Mouse (Mus musculus): Measurements from ENCODE around the gene Psmd2.
"Not testable (repeated sequence)": the region's sequence is repeated elsewhere in the genome, so short reads cannot be mapped to it uniquely, and the experiment has no call there.

Gene Psmd2

GRCm38 (mm10) chr16:20651947-20652310 is 477 bp downstream of the Psmd2 start:
- intact Hi-C loops (cut with DNase I): no loop called here

- intact Hi-C loops (cut with DNase I): no loop called here
These were observed 1.9 kb downstream of the Psmd2 start for GRCm38 (mm10) chr16:20653315-20653714.

GRCm38 (mm10) chr16:20657661-20658060 is 6.2 kb downstream of the Psmd2 start:
- intact Hi-C loops (cut with DNase I): no loop called here

- intact Hi-C loops (cut with DNase I): not testable (repeated sequence)
These were observed 16.6 kb downstream of the Psmd2 start, which contains the start of gene Eif4g1 for GRCm38 (mm10) chr16:20668013-20668412. TSS of gene Eif4g1 (plus strand) at chr16:20668313.

- intact Hi-C loops (cut with DNase I): loop anchor here (10.0 kb wide), 1 partner anchor 135 kb away; the partner anchor contains the start of gene Ap2m1
These were observed 18.8 kb downstream of the Psmd2 start for GRCm38 (mm10) chr16:20670291-20670690.

- intact Hi-C loops (cut with DNase I): loop anchor here (10.0 kb wide), 1 partner anchor 137 kb away; the partner anchor contains the start of gene Ap2m1
These were observed 20.4 kb downstream of the Psmd2 start for GRCm38 (mm10) chr16:20671886-20672285.

GRCm38 (mm10) chr16:20672500-20672902 is 21.0 kb downstream of the Psmd2 start:
- intact Hi-C loops (cut with DNase I): loop anchor here (10.0 kb wide), 1 partner anchor 138 kb away; the partner anchor contains the start of gene Ap2m1

GRCm38 (mm10) chr16:20672965-20673705 is 21.7 kb downstream of the Psmd2 start:
- intact Hi-C loops (cut with DNase I): loop anchor here (10.0 kb wide), 1 partner anchor 138 kb away; the partner anchor contains the start of gene Ap2m1

GRCm38 (mm10) chr16:20673706-20674303 is 22.4 kb downstream of the Psmd2 start:
- intact Hi-C loops (cut with DNase I): loop anchor here (10.0 kb wide), 1 partner anchor 139 kb away; the partner anchor contains the start of gene Ap2m1

GRCm38 (mm10) chr16:20675213-20675612 is 23.8 kb downstream of the Psmd2 start:
- intact Hi-C loops (cut with DNase I): loop anchor here (5.0 to 10.0 kb wide), 2 partner anchors 37 to 140 kb away; partner anchors contain the start of gene Ap2m1

- intact Hi-C loops (cut with DNase I): loop anchor here (5.0 to 10.0 kb wide), 2 partner anchors 36 to 142 kb away; partner anchors contain the start of gene Ap2m1
These were observed 25.2 kb downstream of the Psmd2 start for GRCm38 (mm10) chr16:20676702-20677101.

GRCm38 (mm10) chr16:20677380-20677779 is 25.9 kb downstream of the Psmd2 start:
- intact Hi-C loops (cut with DNase I): loop anchor here (5.0 to 10.0 kb wide), 2 partner anchors 35 to 143 kb away; partner anchors contain the start of gene Ap2m1

- intact Hi-C loops (cut with DNase I): loop anchor here (5.0 to 10.0 kb wide), 2 partner anchors 34 to 143 kb away; partner anchors contain the start of gene Ap2m1
These were observed 26.7 kb downstream of the Psmd2 start for GRCm38 (mm10) chr16:20677974-20678675.

- intact Hi-C loops (cut with DNase I): no loop called here
These were observed 39.3 kb downstream of the Psmd2 start for GRCm38 (mm10) chr16:20690774-20691173.

GRCm38 (mm10) chr16:20691617-20692016 is 40.2 kb downstream of the Psmd2 start:
- intact Hi-C loops (cut with DNase I): no loop called here

GRCm38 (mm10) chr16:20692241-20692965 is 41.0 kb downstream of the Psmd2 start:
- intact Hi-C loops (cut with DNase I): no loop called here

GRCm38 (mm10) chr16:20693111-20693701 is 41.8 kb downstream of the Psmd2 start, which contains the start of gene Fam131a:
TSS of gene Fam131a (plus strand) at chr16:20693241.
- intact Hi-C loops (cut with DNase I): no loop called here

GRCm38 (mm10) chr16:20694781-20695180 is 43.3 kb downstream of the Psmd2 start:
- intact Hi-C loops (cut with DNase I): no loop called here

- intact Hi-C loops (cut with DNase I): no loop called here
These were observed 44.3 kb downstream of the Psmd2 start for GRCm38 (mm10) chr16:20695622-20696323.

- intact Hi-C loops (cut with DNase I): no loop called here
These were observed 47.8 kb downstream of the Psmd2 start for GRCm38 (mm10) chr16:20699266-20699665.
